Mouse (Mus musculus) right cerebral cortex, postnatal 36 days (tissue): ENCODE measurements around the gene Cox16.

ENCODE experiments used
- DNase-seq, 2 experiments: peaks; one replicate each; pipeline ENCODE4 v3.0.0; 2022; ENCODE audit warnings: low spot score in 2 of 2, mixed read lengths in 1 of 2

Gene Cox16

GRCm38 (mm10) chr12:81324991-81325390 lies 159.9 kb downstream of the Cox16 start:
- DNase-seq = no peak

- peak; percentile 24 to 48 for DNase-seq
Measured at GRCm38 (mm10) chr12:81324116-81324515, 160.8 kb downstream of the Cox16 start.

- DNase-seq = no peak
Measured at GRCm38 (mm10) chr12:81321021-81321420, 163.9 kb downstream of the Cox16 start.

- DNase-seq = no peak
Measured at GRCm38 (mm10) chr12:81317811-81318210, 167.1 kb downstream of the Cox16 start.

GRCm38 (mm10) chr12:81315953-81316352 lies 169.0 kb downstream of the Cox16 start:
- peak in 1 of 2 experiments; percentile 25 for DNase-seq
